Mouse (Mus musculus) embryonic facial prominence, embryonic 12.5 days (tissue): ENCODE measurements around the gene Hoxd4. TPM values are rescaled to one million over a fixed set of nuclear protein-coding genes. Genes with fewer than 3 reads are reported as not detected.
A peak's percentile ranks its signal among the peaks of the same experiment; 100 is the strongest.

Experiments
- ATAC-seq: fragments of 200-750 bp; cut with Nextera tagmentation; 2 replicates; pipeline ENCODE4 v1.8.0; 2017; ENCODE audit not compliant: insufficient number of reproducible peaks, insufficient read depth, low FRiP score, low TSS enrichment
- H3K27ac ChIP-seq: fragments of 300-500 bp; sonication (generic); 2 replicates; pipeline ENCODE4 v1.5.1; 2016; ENCODE audit warnings: mild to moderate bottlenecking
- H3K27me3 ChIP-seq: fragments of 300-500 bp; sonication (generic); 2 replicates; pipeline ENCODE4 v1.6.1; 2016; ENCODE audit warnings: mild to moderate bottlenecking, moderate library complexity
- H3K36me3 ChIP-seq: fragments of 300-500 bp; sonication (generic); 2 replicates; pipeline ENCODE4 v1.6.1; 2016; ENCODE audit warnings: mild to moderate bottlenecking
- H3K4me1 ChIP-seq: fragments of 300-500 bp; sonication (generic); 2 replicates; pipeline ENCODE4 v1.6.1; 2016
- H3K4me2 ChIP-seq: fragments of 300-500 bp; sonication (generic); replicated peaks from 2 replicates; pipeline ENCODE4 v1.6.1; 2016; ENCODE audit warnings: mild to moderate bottlenecking, moderate library complexity
- H3K4me3 ChIP-seq: fragments of 300-500 bp; sonication (generic); 2 replicates; pipeline ENCODE4 v1.5.1; 2016; ENCODE audit warnings: mild to moderate bottlenecking
- H3K9ac ChIP-seq: fragments of 300-500 bp; sonication (generic); 2 replicates; pipeline ENCODE4 v1.6.1; 2016; ENCODE audit warnings: mild to moderate bottlenecking, moderate library complexity
- H3K9me3 ChIP-seq: fragments of 300-500 bp; sonication (generic); 2 replicates; pipeline ENCODE4 v1.6.1; 2016; ENCODE audit warnings: mild to moderate bottlenecking, moderate library complexity
- WGBS: fragments of 180-500 bp; shearing (Covaris S2); methylation state at CpG from one replicate; pipeline ENCODE4 v1.1.7; 2016; 5-methylcytosine and 5-hydroxymethylcytosine counted together
- polyA plus RNA-seq: library from polyadenylated mRNA; unstranded; fragments of >200 nt; fragmentation: Nextera tagmentation; extraction: Ambion mirVana; gene quantifications from 2 replicates; pipeline ENCODE4 v1.2.1, GENCODE M21; 2016

Gene Hoxd4
- polyA plus RNA-seq, 1 experiment from 2014 or later: 0.14 TPM

DNA sequence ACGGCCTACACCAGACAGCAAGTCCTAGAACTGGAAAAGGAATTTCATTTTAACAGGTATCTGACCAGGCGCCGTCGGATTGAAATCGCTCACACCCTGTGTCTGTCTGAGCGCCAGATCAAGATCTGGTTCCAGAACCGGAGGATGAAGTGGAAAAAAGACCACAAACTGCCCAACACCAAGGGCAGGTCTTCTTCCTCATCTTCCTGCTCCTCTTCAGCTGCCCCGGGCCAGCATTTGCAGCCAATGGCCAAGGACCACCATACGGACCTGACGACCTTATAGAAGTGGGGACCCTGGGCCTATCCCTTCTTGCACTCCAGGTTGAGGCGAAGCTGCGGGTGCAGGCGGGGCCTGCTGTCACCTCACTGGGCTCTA is 16.6 kb downstream of the Hoxd4 start:
- Histone ChIP-seq H3K4me3 (0 out of 2 replicates have a peak overlapping the region, but pooled peaks have one; percentile 20), H3K27me3 (peaks cover 95% of the 10 kb centered on the region), H3K4me1 (no peaks in the 10 kb centered on the region), H3K27ac (no peak overlapping the region), H3K9ac (no peak overlapping the region), H3K9me3 (no peaks in the 10 kb centered on the region), H3K36me3 (no peaks in the 10 kb centered on the region), H3K4me2 (no peak overlapping the region)
- WGBS: 2% methylated on average over 13 of the region's 13 CpGs
- ATAC-seq: no peak

DNA sequence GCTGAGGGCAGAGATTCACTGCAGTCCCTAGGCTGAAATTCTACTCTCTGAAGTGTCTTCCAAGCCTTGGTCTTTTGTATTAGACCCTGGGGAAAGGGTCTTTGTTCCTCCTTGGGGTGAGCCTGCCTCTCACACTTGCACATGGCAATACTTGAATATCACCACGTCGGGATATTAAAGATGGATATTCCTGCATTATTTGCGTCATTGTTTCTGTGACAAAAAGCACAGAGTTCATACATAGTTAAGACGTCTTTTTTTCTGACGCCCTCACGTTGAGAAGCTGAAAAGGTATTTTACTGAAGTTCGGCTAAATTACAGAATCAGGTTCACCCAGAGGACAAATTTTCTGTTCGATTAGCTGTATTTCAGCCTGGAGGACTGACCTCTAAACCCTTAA is 18.6 kb downstream of the Hoxd4 start:
- no peaks in the 10 kb centered on the region for H3K4me1 ChIP-seq
- H3K27ac ChIP-seq: no peak overlapping the region
- WGBS: 5% methylated on average over 8 of the region's 8 CpGs

DNA sequence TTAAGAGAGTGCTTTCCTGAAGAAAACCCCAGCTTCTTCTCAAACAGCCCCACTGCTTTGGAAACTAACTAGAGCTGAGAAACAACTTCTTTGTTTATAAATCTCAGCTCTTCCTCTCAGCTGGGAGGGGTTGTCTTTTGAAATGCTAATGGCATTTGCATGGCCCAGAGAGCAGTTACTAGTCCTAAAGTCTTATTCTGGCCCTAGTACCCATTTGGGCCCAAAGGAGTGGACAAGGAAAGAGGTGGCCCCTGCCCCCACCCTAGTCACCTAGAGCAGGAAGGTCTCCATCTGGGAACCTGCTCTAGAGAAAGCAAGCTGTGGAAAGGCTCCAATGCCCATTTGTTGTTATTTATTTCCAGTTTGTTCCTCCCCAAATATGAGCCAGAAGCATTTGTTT is 19.3 kb downstream of the Hoxd4 start:
- H3K4me2 ChIP-seq: no peak overlapping the region
- H3K9ac ChIP-seq: no peak overlapping the region
- H3K36me3 ChIP-seq: no peaks in the 10 kb centered on the region
- H3K4me3 ChIP-seq: no peak overlapping the region
- no peaks in the 10 kb centered on the region for H3K4me1 ChIP-seq
- no peak for ATAC-seq
- H3K9me3 ChIP-seq: no peaks in the 10 kb centered on the region
- H3K27me3 ChIP-seq: peaks cover 93% of the 10 kb centered on the region
- H3K27ac ChIP-seq: no peak overlapping the region

More for the DNA sequence above, 18.6 kb downstream of the Hoxd4 start:
- Histone ChIP-seq H3K27me3 (peaks cover 92% of the 10 kb centered on the region), H3K36me3 (no peaks in the 10 kb centered on the region), H3K9ac (no peak overlapping the region), H3K4me2 (no peak overlapping the region), H3K4me3 (no peak overlapping the region), H3K9me3 (no peaks in the 10 kb centered on the region)
- ATAC-seq: no peak

DNA sequence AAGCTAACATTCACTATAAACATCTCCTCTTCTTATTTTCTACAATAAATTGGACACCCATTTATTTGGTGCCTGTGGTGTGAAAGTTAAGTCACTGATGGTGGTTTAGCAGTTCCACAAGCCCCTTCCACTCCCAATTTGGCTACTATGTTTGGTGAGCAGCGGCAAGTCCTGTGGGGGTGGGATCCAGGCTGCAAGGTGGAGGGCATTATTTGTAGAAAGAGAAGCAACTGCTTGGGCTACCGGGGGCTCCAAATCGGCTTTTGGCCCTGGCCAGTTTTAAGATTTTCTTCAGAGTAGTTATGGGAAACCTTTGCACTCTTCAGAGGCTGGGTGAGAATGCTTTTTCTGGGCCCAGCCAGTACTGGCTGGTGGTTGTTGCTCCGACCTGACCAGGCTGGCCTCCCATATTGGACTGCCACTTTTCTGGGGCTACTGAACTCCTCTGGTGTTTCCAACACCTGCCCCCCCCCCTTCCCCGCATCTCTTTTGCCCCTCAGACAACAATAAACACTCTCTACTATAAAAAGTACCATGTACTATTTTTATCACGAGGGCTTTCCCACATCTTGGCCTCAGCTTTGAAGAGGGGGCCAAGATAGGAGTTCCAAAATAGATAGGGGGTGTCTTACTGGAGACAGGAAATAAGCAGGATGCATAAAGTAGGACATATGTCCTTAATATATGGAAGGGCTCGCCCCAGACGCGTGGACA is 20.2 kb downstream of the Hoxd4 start:
- 1% methylated on average over 9 of the region's 9 CpGs for WGBS
- Histone ChIP-seq H3K27me3 (peaks cover 93% of the 10 kb centered on the region), H3K4me2 (no peak overlapping the region), H3K36me3 (no peaks in the 10 kb centered on the region), H3K4me1 (no peaks in the 10 kb centered on the region), H3K27ac (no peak overlapping the region), H3K4me3 (no peak overlapping the region), H3K9me3 (no peaks in the 10 kb centered on the region), H3K9ac (no peak overlapping the region)
- no peak for ATAC-seq

DNA sequence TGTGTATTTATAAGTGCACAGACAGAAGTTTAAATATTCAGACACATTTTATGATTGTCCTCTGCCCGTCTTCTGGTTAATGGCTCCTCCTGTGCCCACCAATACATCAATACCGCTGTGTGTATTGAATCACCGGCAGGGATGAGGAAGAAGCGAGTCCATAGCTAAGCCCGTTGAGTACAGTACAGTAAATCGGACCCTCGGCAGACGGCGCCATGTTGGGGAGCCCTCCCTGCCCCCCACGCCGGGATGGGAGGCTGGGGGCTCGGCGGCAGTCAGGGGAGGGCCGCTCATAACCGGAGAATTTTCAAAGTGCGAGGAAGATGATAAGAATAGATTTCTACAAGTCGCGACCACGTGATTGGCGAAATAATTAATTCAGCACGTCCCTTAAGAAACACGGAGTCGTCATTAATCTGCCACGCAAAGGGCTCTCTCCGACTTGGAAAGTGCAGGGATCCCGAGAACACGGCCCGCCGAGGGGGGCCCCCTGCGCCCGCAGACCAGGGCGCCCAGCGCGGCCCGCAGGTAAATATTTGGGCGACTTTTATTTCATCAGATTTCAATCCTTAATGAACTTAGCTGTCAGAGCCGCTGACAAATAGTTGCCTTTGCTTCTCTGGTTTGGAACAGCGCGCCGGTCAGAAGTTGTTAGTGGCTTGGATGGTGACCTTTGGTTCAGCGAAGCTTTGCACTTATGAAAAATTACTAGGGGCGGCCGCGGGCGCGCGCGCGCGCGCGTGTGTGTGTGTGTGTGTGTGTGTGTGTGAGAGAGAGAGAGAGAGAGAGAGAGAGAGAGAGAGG is 21.0 kb downstream of the Hoxd4 start:
- Histone ChIP-seq H3K27me3 (peaks cover 93% of the 10 kb centered on the region), H3K27ac (no peak overlapping the region), H3K4me2 (no peak overlapping the region), H3K36me3 (no peaks in the 10 kb centered on the region), H3K9ac (no peak overlapping the region), H3K9me3 (no peaks in the 10 kb centered on the region), H3K4me3 (no peak overlapping the region), H3K4me1 (no peaks in the 10 kb centered on the region)
- under 1% methylated on average over 52 of the region's 52 CpGs for WGBS
- ATAC-seq: no peak

DNA sequence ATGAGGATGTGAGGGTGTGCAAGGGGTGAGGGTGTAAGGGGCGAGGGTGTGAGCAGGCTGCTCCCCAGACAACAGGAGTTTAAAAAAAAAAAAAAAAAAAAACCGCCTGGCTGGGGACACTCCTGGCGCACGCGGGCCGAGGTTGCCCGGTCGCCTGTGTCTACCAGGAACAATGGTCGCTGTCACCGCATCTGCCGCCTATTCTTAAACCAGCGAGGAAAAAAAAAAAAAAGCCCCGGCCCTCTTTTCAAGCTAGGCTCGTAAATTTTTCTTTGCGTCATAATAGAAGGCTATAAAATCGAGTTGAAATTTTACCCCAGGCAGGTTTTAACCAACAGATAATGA is 21.6 kb downstream of the Hoxd4 start:
- no peak overlapping the region for H3K27ac ChIP-seq
- no peaks in the 10 kb centered on the region for H3K9me3 ChIP-seq
- no peak overlapping the region for H3K4me3 ChIP-seq
- 0% methylated on average over 14 of the region's 16 CpGs for WGBS
- H3K4me2 ChIP-seq: no peak overlapping the region
- H3K36me3 ChIP-seq: no peaks in the 10 kb centered on the region
- no peaks in the 10 kb centered on the region for H3K4me1 ChIP-seq
- ATAC-seq: no peak
- H3K9ac ChIP-seq: no peak overlapping the region
- peaks cover 93% of the 10 kb centered on the region for H3K27me3 ChIP-seq

DNA sequence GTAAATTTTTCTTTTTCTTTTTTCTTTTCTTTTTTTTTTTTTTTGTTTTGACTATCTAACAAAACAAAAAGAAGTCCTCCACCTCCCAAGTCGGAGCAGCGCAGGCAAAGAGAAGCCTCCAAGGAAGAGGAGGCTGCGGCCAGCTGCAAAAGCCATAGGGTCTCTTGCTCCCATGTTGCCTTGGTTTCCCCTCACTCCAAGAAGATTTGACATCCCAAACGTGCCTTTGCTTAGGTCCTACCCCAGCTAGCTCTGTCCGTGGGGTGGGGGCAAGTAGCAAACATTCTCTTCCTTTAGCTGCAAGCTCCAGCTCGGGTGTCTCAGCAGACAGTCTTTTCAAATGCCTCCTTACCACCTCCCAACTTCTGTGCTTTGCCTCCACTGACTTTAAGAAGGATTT is 22.0 kb downstream of the Hoxd4 start:
- no peak for ATAC-seq
- no peak overlapping the region for H3K27ac ChIP-seq
- no peak overlapping the region for H3K4me3 ChIP-seq
- no peaks in the 10 kb centered on the region for H3K9me3 ChIP-seq
- H3K4me1 ChIP-seq: no peaks in the 10 kb centered on the region
- H3K36me3 ChIP-seq: no peaks in the 10 kb centered on the region
- WGBS: 1% methylated on average over 6 of the region's 6 CpGs
- no peak overlapping the region for H3K9ac ChIP-seq
- no peak overlapping the region for H3K4me2 ChIP-seq
- peaks cover 93% of the 10 kb centered on the region for H3K27me3 ChIP-seq

DNA sequence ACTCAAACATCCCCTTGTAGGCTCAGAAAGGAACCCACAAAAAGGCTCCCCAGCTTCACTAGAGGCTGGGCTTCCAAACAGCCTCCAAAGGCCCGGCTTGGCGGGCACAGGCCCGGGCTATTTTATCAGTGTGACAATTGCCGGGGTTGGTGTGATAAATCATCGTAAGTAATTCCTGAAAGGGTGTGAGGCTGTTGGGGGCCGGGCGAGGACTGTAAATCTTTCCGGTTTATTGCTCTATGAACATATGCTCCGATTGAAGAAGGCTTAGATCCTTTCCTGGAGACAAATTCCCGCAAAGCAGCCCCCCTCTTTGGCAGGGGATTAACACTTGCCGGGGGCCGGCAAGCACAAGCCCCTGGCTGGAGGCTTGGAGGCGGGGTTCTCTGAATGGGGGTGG is 22.7 kb downstream of the Hoxd4 start:
- no peak overlapping the region for H3K4me3 ChIP-seq
- H3K27me3 ChIP-seq: peaks cover 95% of the 10 kb centered on the region
- 3% methylated on average over 13 of the region's 13 CpGs for WGBS
- ATAC-seq: no peak
- no peaks in the 10 kb centered on the region for H3K9me3 ChIP-seq
- no peak overlapping the region for H3K9ac ChIP-seq
- H3K4me2 ChIP-seq: no peak overlapping the region
- no peaks in the 10 kb centered on the region for H3K36me3 ChIP-seq
- H3K4me1 ChIP-seq: no peaks in the 10 kb centered on the region
- no peak overlapping the region for H3K27ac ChIP-seq

DNA sequence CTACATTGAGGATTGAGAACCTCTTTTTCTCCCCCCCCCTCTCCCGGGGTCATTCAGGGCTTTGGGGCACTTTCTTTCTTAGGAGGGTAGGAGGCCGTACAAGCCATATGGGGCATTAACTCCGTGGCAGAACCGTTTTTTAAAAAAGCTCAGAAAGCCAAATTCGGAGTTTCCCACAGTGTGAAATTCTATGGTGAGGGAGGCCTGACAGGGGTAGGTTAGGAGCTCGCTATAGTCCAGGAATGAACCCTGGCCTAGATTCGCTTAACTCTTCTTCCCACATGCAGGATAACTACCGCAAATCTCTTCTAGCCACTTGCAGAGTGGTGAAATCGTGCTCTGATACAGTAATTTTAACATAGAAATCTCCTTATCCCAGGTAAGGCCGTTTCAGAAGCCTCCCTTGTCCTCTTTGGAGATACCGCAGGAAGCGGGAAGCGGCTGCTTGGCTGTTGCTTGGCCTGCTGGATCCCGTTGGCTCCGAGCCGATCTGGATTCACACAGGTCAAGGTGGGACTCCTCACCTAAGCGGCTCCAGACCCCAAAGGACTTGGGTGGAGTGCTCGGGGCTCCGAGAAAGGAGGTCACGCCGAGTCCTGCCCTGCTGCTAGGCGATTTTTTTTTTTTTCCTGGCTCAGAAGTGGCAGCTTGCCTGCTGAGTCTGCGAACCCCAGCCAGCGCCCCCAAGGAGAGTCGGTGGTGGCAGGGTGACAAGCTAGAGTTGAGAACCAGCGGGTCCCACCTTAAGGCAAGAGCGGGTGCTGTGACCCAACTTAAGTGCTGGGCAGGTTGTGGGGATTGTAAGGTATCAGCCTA is 23.5 kb downstream of the Hoxd4 start:
- H3K27me3 ChIP-seq: peaks cover 96% of the 10 kb centered on the region
- ATAC-seq: no peak
- WGBS: 1% methylated on average over 27 of the region's 27 CpGs
- no peaks in the 10 kb centered on the region for H3K9me3 ChIP-seq
- H3K4me2 ChIP-seq: no peak overlapping the region
- H3K9ac ChIP-seq: no peak overlapping the region
- H3K36me3 ChIP-seq: no peaks in the 10 kb centered on the region
- H3K4me3 ChIP-seq: no peak overlapping the region; the same call in 1 of the 2 replicates
- no peak overlapping the region for H3K27ac ChIP-seq
- H3K4me1 ChIP-seq: no peaks in the 10 kb centered on the region

DNA sequence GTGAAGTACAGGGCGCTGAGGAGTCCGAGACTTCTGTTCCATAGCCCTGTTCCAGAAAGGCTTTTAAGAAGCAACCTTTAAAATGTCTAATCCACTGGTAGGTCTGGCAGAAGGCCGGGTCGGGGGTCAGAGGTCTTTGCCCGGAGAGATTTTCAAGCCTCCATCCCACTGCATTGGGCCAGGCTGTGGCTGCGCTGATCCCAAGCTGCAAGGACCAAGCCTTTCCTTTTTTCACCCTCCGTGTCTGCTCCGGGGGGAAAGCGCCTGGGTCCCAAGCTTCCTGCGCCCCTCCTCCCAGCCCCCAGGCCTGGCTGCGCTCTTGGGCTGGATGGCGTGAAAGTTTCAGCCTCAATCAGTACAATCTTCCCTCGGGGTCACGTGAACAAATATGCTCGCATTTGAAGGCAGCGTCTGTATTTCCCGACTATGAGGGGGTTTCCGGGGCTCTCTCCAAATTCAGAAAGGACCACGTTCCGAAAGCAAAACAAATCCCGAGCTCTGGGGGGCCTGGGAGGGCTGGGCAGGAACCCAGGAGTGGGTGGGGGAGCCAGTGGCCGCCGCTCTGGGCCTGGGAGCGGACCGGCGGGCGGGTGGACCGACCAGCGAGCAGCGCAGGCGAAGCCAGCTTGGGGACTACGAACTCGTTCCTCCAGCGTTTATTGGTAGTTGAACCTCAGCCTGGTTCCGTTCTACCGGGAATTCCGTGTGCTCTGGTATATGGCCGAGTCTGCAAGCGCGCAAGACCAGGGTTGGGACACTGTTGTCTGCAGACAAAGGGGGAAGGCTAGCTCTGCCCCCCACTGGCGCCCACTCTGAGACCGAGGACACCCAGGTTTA is 24.3 kb downstream of the Hoxd4 start:
- Histone ChIP-seq H3K4me3 (peak overlapping the region; percentile 14), H3K4me1 (no peaks in the 10 kb centered on the region), H3K9me3 (no peaks in the 10 kb centered on the region), H3K36me3 (no peaks in the 10 kb centered on the region), H3K27me3 (peaks cover 96% of the 10 kb centered on the region), H3K4me2 (peak overlapping the region; percentile 24), H3K9ac (no peak overlapping the region), H3K27ac (no peak overlapping the region)
- ATAC-seq: no peak
- WGBS: under 1% methylated on average over 42 of the region's 42 CpGs
